Mouse (Mus musculus) midbrain, postnatal 0 days (tissue): ENCODE measurements around the gene Mtrf1l. TPM values are rescaled to one million over a fixed set of nuclear protein-coding genes. Genes with fewer than 3 reads are reported as not detected.

Experiments used
- ATAC-seq: fragments of 200-750 bp; cut with Nextera tagmentation; 2 replicates; pipeline ENCODE4 v1.8.0; 2017; ENCODE audit warnings: moderate number of reproducible peaks, mild to moderate bottlenecking, moderate TSS enrichment, moderate library complexity; ENCODE audit not compliant: low FRiP score
- DNase-seq: peaks from one replicate; pipeline ENCODE4 v3.0.0-alpha.2; 2015; ENCODE audit warnings: low spot score
- H3K27ac ChIP-seq: fragments of 300-500 bp; sonication (generic); 2 replicates; pipeline ENCODE4 v1.5.1; 2014; ENCODE audit warnings: low read depth, mild to moderate bottlenecking, low read length, mixed read lengths
- H3K27me3 ChIP-seq: fragments of 300-500 bp; sonication (generic); 2 replicates; pipeline ENCODE4 v1.6.1; 2014; ENCODE audit warnings: low read length, control low read depth, mixed read lengths; ENCODE audit not compliant: insufficient read depth
- H3K36me3 ChIP-seq: fragments of 300-500 bp; sonication (generic); 2 replicates; pipeline ENCODE4 v1.6.1; 2014; ENCODE audit warnings: low read length, control low read depth, mixed read lengths; ENCODE audit not compliant: insufficient read depth
- H3K4me1 ChIP-seq: fragments of 300-500 bp; sonication (generic); 2 replicates; pipeline ENCODE4 v1.6.1; 2014; ENCODE audit warnings: mild to moderate bottlenecking, control low read depth, antibody characterized with exemption, low read length, mixed read lengths; ENCODE audit not compliant: insufficient read depth
- H3K4me2 ChIP-seq: fragments of 300-500 bp; sonication (generic); 2 replicates; pipeline ENCODE4 v1.6.1; 2014; ENCODE audit warnings: low read depth, mild to moderate bottlenecking, low read length, mixed read lengths; ENCODE audit not compliant: poor library complexity, severe bottlenecking
- H3K4me3 ChIP-seq: fragments of 300-500 bp; sonication (generic); 2 replicates; pipeline ENCODE4 v1.5.1; 2014; ENCODE audit warnings: low read depth, mild to moderate bottlenecking, low read length, moderate library complexity
- H3K9ac ChIP-seq: fragments of 300-500 bp; sonication (generic); replicated peaks from 2 replicates; pipeline ENCODE4 v1.6.1; 2014; ENCODE audit warnings: mild to moderate bottlenecking, low read length, moderate library complexity, mixed read lengths; ENCODE audit not compliant: poor library complexity, severe bottlenecking
- H3K9me3 ChIP-seq: fragments of 300-500 bp; sonication (generic); 2 replicates; pipeline ENCODE4 v1.6.1; 2016; ENCODE audit warnings: low read length, control low read depth
- CTCF ChIP-seq: IDR thresholded peaks from 2 replicates; pipeline ENCODE4 v1.5.1; 2016; ENCODE audit warnings: antibody characterized with exemption, mild to moderate bottlenecking
- WGBS: fragments of 180-500 bp; shearing (Covaris S2); extraction: QIAGEN DNeasy Blood & Tissue Kit; methylation state at CpG from one replicate; pipeline ENCODE4 v1.1.7; 2014; 5-methylcytosine and 5-hydroxymethylcytosine counted together
- polyA plus RNA-seq: library from polyadenylated mRNA; unstranded; fragments of >200 nt; fragmentation: Nextera tagmentation; extraction: Ambion mirVana; gene quantifications from 2 replicates; pipeline ENCODE4 v1.2.1, GENCODE M21; 2015
- total RNA-seq: library from RNA; depleted of rRNA; stranded (reverse); fragments of >200 nt; gene quantifications from 2 replicates; pipeline ENCODE4 v1.2.3, GENCODE M21; 2014

Mtrf1l gene
- total and polyA plus RNA-seq, 2 experiments from 2014 or later: 5.2 to 12.6 TPM

DNA sequence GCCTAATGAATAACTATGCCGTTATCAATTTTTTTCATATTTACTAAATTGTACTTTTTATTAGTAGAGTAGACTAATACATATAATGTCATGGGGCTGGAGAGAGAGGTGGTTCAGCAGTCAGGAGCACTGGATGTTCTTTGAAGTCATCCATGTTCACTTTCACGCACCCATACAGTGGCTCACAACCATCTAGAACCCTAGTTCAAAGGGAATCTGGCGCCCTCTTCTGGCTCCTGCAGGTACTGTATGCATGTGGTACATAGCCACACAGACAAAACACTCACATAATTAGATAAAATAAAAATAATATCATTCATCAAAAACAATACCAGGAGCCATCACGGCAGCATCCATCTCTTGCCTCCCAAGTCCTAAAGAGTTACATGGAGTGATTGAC lies 36.0 kb upstream of the Mtrf1l start:
- WGBS: 71% methylated on average over 4 of the region's 4 CpGs
- Histone ChIP-seq H3K4me2 (no peak overlapping the region), H3K36me3 (peaks cover 12% of the 10 kb centered on the region; the same call in 1 of the 2 replicates), H3K27ac (no peak overlapping the region), H3K4me3 (no peak overlapping the region), H3K9me3 (no peaks in the 10 kb centered on the region), H3K9ac (no peak overlapping the region), H3K4me1 (no peaks in the 10 kb centered on the region), H3K27me3 (no peaks in the 10 kb centered on the region)
- no peak for ATAC-seq
- no peak for DNase-seq
- peak; percentile 54 for TF ChIP-seq CTCF

DNA sequence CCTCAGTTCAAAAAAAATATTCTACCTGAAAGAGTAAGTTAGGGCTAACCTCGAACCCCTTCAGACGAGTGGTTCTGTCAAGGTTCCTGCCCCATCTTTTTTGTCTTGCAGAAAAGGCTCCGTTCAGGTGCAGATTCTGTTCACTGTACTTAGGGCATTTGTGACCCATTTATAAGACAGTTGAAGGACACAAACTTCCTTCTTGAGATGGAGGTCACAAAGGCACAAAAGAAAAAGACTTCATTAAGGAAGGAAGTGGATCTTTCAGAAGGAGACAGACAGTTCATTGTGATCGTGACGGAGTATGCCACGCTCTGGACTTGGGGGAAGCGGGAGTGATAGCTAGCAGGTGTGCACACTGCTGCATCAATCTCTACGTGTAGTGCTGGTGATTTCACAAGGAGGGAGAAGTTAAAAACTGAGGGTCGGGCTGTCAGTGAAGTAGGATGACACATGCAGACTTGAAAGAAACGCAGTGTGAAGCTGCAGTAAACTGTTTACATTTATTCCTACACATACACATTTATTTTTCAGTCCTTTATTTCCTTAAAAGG lies 34.4 kb upstream of the Mtrf1l start:
- H3K4me2 ChIP-seq: no peak overlapping the region
- DNase-seq (no peak), ATAC-seq (no peak)
- H3K9me3 ChIP-seq: no peaks in the 10 kb centered on the region
- WGBS: 60% methylated on average over 10 of the region's 10 CpGs
- H3K4me3 ChIP-seq: no peak overlapping the region
- no peak overlapping the region for H3K27ac ChIP-seq
- peaks cover 12% of the 10 kb centered on the region; the same call in 1 of the 2 replicates for H3K36me3 ChIP-seq
- TF ChIP-seq CTCF: no peak
- H3K9ac ChIP-seq: no peak overlapping the region
- no peaks in the 10 kb centered on the region for H3K4me1 ChIP-seq
- H3K27me3 ChIP-seq: no peaks in the 10 kb centered on the region

DNA sequence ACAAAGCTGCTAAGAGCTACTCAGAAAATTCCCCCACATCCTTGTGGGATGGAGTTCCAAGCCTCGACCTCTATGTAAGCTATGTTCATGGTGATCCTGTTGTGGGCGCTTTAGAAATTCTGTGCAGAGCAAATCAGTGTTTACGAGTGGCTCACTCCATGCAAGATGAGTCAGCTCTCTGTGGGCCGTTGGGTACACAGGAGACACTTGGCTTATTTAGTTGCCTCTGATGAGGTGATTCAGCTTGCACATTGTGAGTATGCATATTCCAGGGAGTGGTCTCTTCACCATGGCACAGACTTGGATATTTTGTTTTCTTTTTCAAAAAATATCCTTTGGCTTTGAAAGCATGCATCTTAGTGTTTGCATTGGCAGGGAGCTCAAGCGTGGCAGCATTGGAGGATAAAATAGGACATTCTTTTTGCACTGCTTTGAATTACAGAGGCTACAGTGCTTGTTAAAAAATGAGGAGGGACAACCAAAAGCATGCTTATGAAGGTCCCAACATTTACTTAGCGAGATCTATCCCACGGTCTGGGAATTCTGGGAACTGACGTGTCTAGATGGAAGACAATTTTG lies 29.7 kb upstream of the Mtrf1l start:
- 80% methylated on average over 8 of the region's 8 CpGs for WGBS
- Histone ChIP-seq H3K9me3 (no peaks in the 10 kb centered on the region), H3K36me3 (no peaks in the 10 kb centered on the region), H3K27me3 (no peaks in the 10 kb centered on the region), H3K4me2 (no peak overlapping the region), H3K27ac (no peak overlapping the region), H3K9ac (no peak overlapping the region), H3K4me3 (no peak overlapping the region), H3K4me1 (no peaks in the 10 kb centered on the region)
- no peak for DNase-seq
- ATAC-seq: no peak
- TF ChIP-seq CTCF: no peak

DNA sequence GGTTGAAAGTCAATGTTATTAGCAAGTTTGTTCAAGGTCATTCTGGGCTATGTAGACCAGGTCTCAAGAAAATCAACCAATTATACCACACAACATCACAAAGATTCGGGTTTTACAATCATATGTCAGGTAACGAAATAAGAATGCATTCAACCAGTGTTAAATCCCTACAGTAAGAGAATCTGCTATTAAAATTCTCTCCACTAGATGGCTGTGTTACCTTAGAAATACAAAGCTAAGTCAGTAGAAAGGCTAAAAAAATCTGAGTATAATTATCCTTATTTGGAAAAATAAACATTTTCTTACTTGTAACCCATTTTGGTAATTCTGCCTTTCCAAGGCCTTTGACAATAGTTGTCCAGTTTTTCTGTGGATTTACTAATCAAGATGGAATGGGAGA lies 23.2 kb upstream of the Mtrf1l start:
- Histone ChIP-seq H3K4me2 (no peak overlapping the region), H3K4me3 (no peak overlapping the region), H3K9ac (no peak overlapping the region), H3K9me3 (no peaks in the 10 kb centered on the region), H3K4me1 (no peaks in the 10 kb centered on the region), H3K27ac (no peak overlapping the region), H3K36me3 (no peaks in the 10 kb centered on the region; the same call in 1 of the 2 replicates), H3K27me3 (no peaks in the 10 kb centered on the region)
- ATAC-seq: peak; percentile 52; the same call in 1 of the 2 replicates
- DNase-seq: peak; percentile 81
- WGBS: 30% methylated on average over 2 of the region's 2 CpGs
- TF ChIP-seq CTCF: peak; percentile 83

DNA sequence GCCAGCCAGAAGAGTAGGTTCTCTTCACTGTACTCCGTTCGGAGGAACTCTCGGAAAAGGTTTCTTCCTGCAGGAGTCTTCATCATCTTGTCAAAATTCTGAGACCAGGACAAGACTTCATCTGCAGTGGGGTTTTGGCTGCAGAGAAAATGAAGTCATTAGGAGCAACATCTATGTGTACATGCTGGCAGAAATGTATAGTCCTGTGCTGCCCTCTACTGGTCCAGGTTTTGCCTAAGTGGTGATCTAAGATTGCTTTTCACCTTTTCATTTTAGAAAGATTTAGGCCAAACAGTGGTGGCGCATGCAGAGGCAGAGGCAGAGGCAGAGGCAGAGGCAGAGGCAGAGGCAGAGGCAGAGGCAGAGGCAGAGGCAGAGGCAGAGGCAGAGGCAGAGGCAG lies 17.7 kb upstream of the Mtrf1l start:
- Histone ChIP-seq H3K27me3 (no peaks in the 10 kb centered on the region), H3K9me3 (no peaks in the 10 kb centered on the region), H3K9ac (no peak overlapping the region), H3K4me2 (no peak overlapping the region), H3K27ac (no peak overlapping the region), H3K4me1 (no peaks in the 10 kb centered on the region), H3K4me3 (no peak overlapping the region), H3K36me3 (peaks cover 5% of the 10 kb centered on the region; the same call in 1 of the 2 replicates)
- no peak for ATAC-seq
- WGBS: 82% methylated on average over 4 of the region's 4 CpGs
- TF ChIP-seq CTCF: peak; percentile 72
- DNase-seq: peak; percentile 57

DNA sequence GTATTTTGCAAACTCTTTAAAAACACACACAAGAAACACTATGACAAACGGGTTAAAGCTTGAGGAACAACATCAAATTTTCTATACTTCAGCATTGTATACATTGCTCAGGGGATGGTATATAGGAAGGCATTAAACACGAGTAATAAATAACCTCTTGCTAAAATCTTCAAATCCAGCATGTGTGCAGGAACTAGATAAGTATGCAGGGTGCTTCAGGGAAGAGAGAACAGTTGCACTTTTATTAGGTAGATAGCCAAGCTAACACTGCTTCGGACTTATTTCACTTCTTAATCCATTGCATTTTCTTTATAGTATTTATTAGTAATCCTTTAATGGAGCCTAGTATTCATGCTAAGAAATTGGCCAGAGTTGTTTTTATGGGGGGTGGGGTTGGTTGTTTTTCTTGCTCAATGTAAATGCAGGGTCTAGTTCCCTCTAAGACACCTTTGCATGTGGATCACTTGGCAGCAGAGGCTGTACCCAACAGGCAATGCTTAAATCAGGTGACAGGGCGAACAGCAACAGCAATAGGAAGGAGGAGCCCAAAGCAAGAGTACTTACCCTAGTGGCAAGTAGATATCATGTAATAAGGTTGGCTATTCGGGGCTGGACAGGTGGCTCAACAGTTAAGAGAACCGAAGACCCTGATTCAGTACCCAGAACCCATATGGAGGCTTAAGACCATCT lies 2.8 kb upstream of the Mtrf1l start:
- Histone ChIP-seq H3K9me3 (no peaks in the 10 kb centered on the region), H3K4me2 (no peak overlapping the region), H3K36me3 (no peaks in the 10 kb centered on the region), H3K27ac (no peak overlapping the region), H3K9ac (no peak overlapping the region), H3K27me3 (no peaks in the 10 kb centered on the region), H3K4me1 (peaks cover 8% of the 10 kb centered on the region; the same call in 1 of the 2 replicates), H3K4me3 (no peak overlapping the region)
- no peak for TF ChIP-seq CTCF
- ATAC-seq (no peak), DNase-seq (no peak)
- 74% methylated on average over 6 of the region's 6 CpGs for WGBS
